Comparison of ENCODE assay signal across 17 mouse cellular contexts in the genomic region with DNA sequence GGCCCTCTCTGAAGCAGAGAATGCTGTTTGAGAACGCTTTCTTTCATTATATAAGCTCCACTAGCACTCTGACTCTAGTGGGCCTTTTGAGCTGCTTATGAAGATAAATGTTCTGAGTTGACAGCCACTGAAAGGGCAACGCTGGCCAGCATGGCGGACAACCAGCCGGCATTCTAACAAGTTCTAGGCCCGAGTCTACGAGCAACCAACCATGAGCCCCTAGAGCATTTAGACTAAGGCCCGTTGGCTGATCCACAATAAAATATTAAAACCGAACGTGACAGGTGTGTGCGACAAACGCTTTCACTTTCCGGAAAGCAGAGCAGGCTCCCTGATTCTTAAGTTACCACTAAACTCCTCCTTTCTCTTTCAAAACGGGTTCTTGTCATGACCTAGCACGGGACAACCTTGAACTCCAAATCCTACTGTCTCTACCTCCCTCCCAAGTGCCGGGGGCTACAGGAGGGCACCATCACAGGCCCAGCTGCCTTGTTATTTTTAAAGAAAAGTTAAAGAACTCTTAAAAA. TPM values are rescaled to one million over a fixed set of nuclear protein-coding genes. Genes with fewer than 3 reads are reported as not detected.
A peak's percentile ranks its signal among the peaks of the same experiment; 100 is the strongest.
DNase-seq lines count a peak whose midpoint lies in the region; ATAC-seq and TF ChIP-seq lines count a peak whose summit lies in the region.
"Had no signal": no experiment of that assay in that cellular context is flagged by ENCODE, and none has a peak within 500 bp of the region (broad histone marks: within the 10 kb centered on the region; RNA-seq: fewer than 3 reads in every experiment).

No protein-coding gene starts in this region.

- H3K27me3 ChIP-seq in liver, embryonic 11.5 days (replicated peaks; ENCODE audit: control insufficient read depth, insufficient read depth, low read length): no peaks in the 10 kb centered on the region
- H3K27me3 ChIP-seq in liver, postnatal 0 days (ENCODE audit: insufficient read depth, low read length): no peaks in the 10 kb centered on the region
- H3K27me3 ChIP-seq: Patski had no signal

- H3K4me1 ChIP-seq in liver, embryonic 11.5 days (replicated peaks; ENCODE audit: control insufficient read depth, insufficient read depth, low read length): no peaks in the 10 kb centered on the region; the same call in 1 of the 2 replicates
- peaks cover 26% of the 10 kb centered on the region for H3K4me1 ChIP-seq in liver, postnatal 0 days (ENCODE audit: insufficient read depth)

- H3K4me2 ChIP-seq in liver, embryonic 11.5 days: peak overlapping the region; percentile 6; the same call in 1 of the 2 replicates
- H3K4me2 ChIP-seq in liver, postnatal 0 days (ENCODE audit: low read depth, low read length): peak overlapping the region; percentile 93; the same call in 1 of the 2 replicates

- 90% methylated on average over 15 of the region's 15 CpGs for WGBS in liver, embryonic 11.5 days
- WGBS in liver, postnatal 0 days (ENCODE audit: insufficient replicate concordance): 86% methylated on average over 15 of the region's 15 CpGs

- no peak for TF ChIP-seq EP300 in liver, postnatal 0 days (IDR thresholded peaks at IDR 0.05; ENCODE audit: low read depth)

- no peaks in the 10 kb centered on the region for H3K9me3 ChIP-seq in liver, embryonic 11.5 days (ENCODE audit: control insufficient read depth, low read length)
- no peaks in the 10 kb centered on the region for H3K9me3 ChIP-seq in liver, postnatal 0 days (ENCODE audit: low read length)
- H3K9me3 ChIP-seq: heart, embryonic 10.5 days had no signal

- H3K9ac ChIP-seq in liver, embryonic 11.5 days (ENCODE audit: low read depth, low read length): no peak overlapping the region
- no peak overlapping the region for H3K9ac ChIP-seq in liver, postnatal 0 days (replicated peaks)

- DNase-seq in liver, embryonic 11.5 days (ENCODE audit: low spot score): no peak
- DNase-seq in liver: no peak
- DNase-seq in CD4-positive, CD25-positive, alpha-beta regulatory T cell, adult 2 months (ENCODE audit: low read depth, low spot score): peak; percentile 33
- no peak for DNase-seq in liver, postnatal 0 days
- no peak for DNase-seq in urinary bladder, postnatal 25 days (ENCODE audit: low spot score)
- no peak for DNase-seq in layer of hippocampus, adult 9-10 months (ENCODE audit: low spot score)
- DNase-seq: cerebellum, adult 11 months; cerebellum, postnatal 36 days; gastrocnemius, postnatal 36 days; heart, postnatal 14 days; kidney, postnatal 36 days; lung, adult 18-20 months; lung, postnatal 36 days had no signal

- no peak for ATAC-seq in liver, embryonic 11.5 days (replicated peaks; ENCODE audit: low FRiP score)
- ATAC-seq in activated CD4-positive, CD25-positive, alpha-beta regulatory T cell, adult 4 months: peak; percentile 26
- no peak for ATAC-seq in liver, postnatal 0 days
- ATAC-seq: midbrain, embryonic 16.5 days; Patski had no signal

- H3K27ac ChIP-seq in liver, embryonic 11.5 days (ENCODE audit: low read depth, low read length): no peak overlapping the region
- no peak overlapping the region for H3K27ac ChIP-seq in liver, postnatal 0 days (ENCODE audit: low read depth)
- H3K27ac ChIP-seq: heart, embryonic 10.5 days had no signal

- no peak for TF ChIP-seq CTCF in liver, postnatal 0 days (IDR thresholded peaks at IDR 0.05; ENCODE audit: low read depth)

- H3K36me3 ChIP-seq in liver, embryonic 11.5 days (ENCODE audit: control insufficient read depth, insufficient read depth, low read length): no peaks in the 10 kb centered on the region; the same call in 1 of the 2 replicates
- no peaks in the 10 kb centered on the region for H3K36me3 ChIP-seq in liver, postnatal 0 days (replicated peaks; ENCODE audit: insufficient read depth, low read length)
- H3K36me3 ChIP-seq: heart, embryonic 10.5 days had no signal

- H3K4me3 ChIP-seq in liver, embryonic 11.5 days (ENCODE audit: low read depth, low read length): no peak overlapping the region
- H3K4me3 ChIP-seq in liver, postnatal 0 days (ENCODE audit: low read depth, low read length): no peak overlapping the region
- H3K4me3 ChIP-seq: heart, embryonic 10.5 days had no signal

RNA-seq across cellular contexts. Expression of a gene that starts 2.6 kb away (rescaled TPM):
- 54.4 and 55.8 TPM in 2 replicates for polyA plus RNA-seq in liver, embryonic 11.5 days (2014; fragmentation: Nextera tagmentation; extraction: Ambion mirVana)
- 10 to 100 TPM; 19.1 to 22.8 TPM for polyA plus RNA-seq in activated CD4-positive, CD25-positive, alpha-beta regulatory T cell, adult 4 months (2017; shearing (Covaris generic))
- 15.4 and 15.8 TPM in 2 replicates for polyA plus RNA-seq in liver, postnatal 0 days (2015; fragmentation: Nextera tagmentation; extraction: Ambion mirVana)

RNA-seq across cellular contexts. Expression of a gene that starts 32.5 kb away (rescaled TPM):
- polyA plus RNA-seq in liver, embryonic 11.5 days (2014; fragmentation: Nextera tagmentation; extraction: Ambion mirVana): 4.5 and 4.6 TPM in 2 replicates
- polyA plus RNA-seq in activated CD4-positive, CD25-positive, alpha-beta regulatory T cell, adult 4 months (2017; shearing (Covaris generic)): 10 to 100 TPM; 62.2 to 87.1 TPM
- polyA plus RNA-seq in liver, postnatal 0 days (2015; fragmentation: Nextera tagmentation; extraction: Ambion mirVana): 4.4 and 4.7 TPM in 2 replicates

Comparison
In these comparisons a context has a peak if more than half of its experiments do, and no peak if none do; other contexts are left out.
1. RNA of a gene that starts 32.5 kb away (polyA plus RNA-seq): 62.2 to 87.1 TPM in activated CD4-positive, CD25-positive, alpha-beta regulatory T cell, adult 4 months; 4.5 to 4.6 TPM in liver, embryonic 11.5 days and 4.4 to 4.7 TPM in liver, postnatal 0 days; every median in the first group is over 10 times any median in the second.